Mouse (Mus musculus) thymus, adult 2 months (tissue): ENCODE results near the gene Rimklb. TPM values are rescaled to one million over a fixed set of nuclear protein-coding genes. Genes with fewer than 3 reads are reported as not detected.
"Not testable (repeated sequence)": the region's sequence is repeated elsewhere in the genome, so short reads cannot be mapped to it uniquely, and the experiment has no call there.

Source experiments
- DNase-seq: peaks from one replicate; pipeline ENCODE4 v3.0.0; 2021
- H3K27ac ChIP-seq: fragments of 200-500 bp; 2 replicates; pipeline ENCODE4 v1.5.1; 2012; ENCODE audit warnings: low read length, control low read depth; ENCODE audit not compliant: control insufficient read depth, insufficient read depth
- H3K27me3 ChIP-seq: fragments of 200-500 bp; 2 replicates; pipeline ENCODE4 v1.6.1; 2012; ENCODE audit warnings: mild to moderate bottlenecking, low read length, moderate library complexity, mixed read lengths; ENCODE audit not compliant: control insufficient read depth, insufficient read depth
- H3K36me3 ChIP-seq: fragments of 200-500 bp; 2 replicates; pipeline ENCODE4 v1.6.1; 2012; ENCODE audit warnings: mild to moderate bottlenecking, low read length, moderate library complexity; ENCODE audit not compliant: control insufficient read depth, insufficient read depth
- H3K4me1 ChIP-seq: fragments of 200-500 bp; replicated peaks from 2 replicates; pipeline ENCODE4 v1.6.1; 2012; ENCODE audit warnings: low read length; ENCODE audit not compliant: control insufficient read depth, insufficient read depth
- H3K4me3 ChIP-seq: fragments of 200-500 bp; 2 replicates; pipeline ENCODE4 v1.5.1; 2012; ENCODE audit warnings: mild to moderate bottlenecking, low read length, control low read depth, moderate library complexity; ENCODE audit not compliant: control insufficient read depth, insufficient read depth
- CTCF ChIP-seq: fragments of 200-500 bp; IDR thresholded peaks from 2 replicates; pipeline ENCODE4 v1.5.1; 2012; ENCODE audit warnings: mild to moderate bottlenecking, control low read depth, low read length, moderate library complexity, borderline replicate concordance; ENCODE audit not compliant: control insufficient read depth, poor library complexity, insufficient read depth; ENCODE audit errors: extremely low read depth
- POLR2A ChIP-seq: fragments of 200-500 bp; IDR thresholded peaks from 2 replicates; pipeline ENCODE4 v1.6.1; 2012; ENCODE audit warnings: mild to moderate bottlenecking, low read length, control low read depth, moderate library complexity; ENCODE audit not compliant: control insufficient read depth, poor library complexity, insufficient read depth; ENCODE audit errors: extremely low read depth
- WGBS: fragments of 180-500 bp; shearing (Covaris S2); methylation state at CpG from one replicate; pipeline ENCODE4 v1.1.7; 2018; 5-methylcytosine and 5-hydroxymethylcytosine counted together
- polyA plus RNA-seq: library from polyadenylated mRNA; depleted of rRNA; stranded (reverse); fragments of >200 nt; gene quantifications from 2 replicates; pipeline ENCODE4 v1.2.3, GENCODE M21; 2012; rRNA removed

The Rimklb gene
- 0.65 and 0.70 TPM in 2 replicates for polyA plus RNA-seq

GRCm38 (mm10) chr6:122498661-122499060 lies at the start of gene Rimklb:
Rimklb (minus strand) TSS chr6:122498761.
- Histone ChIP-seq H3K36me3 (no peaks in the 10 kb centered on the region), H3K4me3 (no peak within 1 kb of the TSS), H3K27ac (no peak within 1 kb of the TSS), H3K27me3 (peaks cover 11% of the 10 kb centered on the region), H3K4me1 (no peaks in the 10 kb centered on the region)
- WGBS, result 79% methylated on average over 5 of the region's 5 CpGs
- TF ChIP-seq POLR2A (no peak), CTCF (no peak)
- no peak for DNase-seq

GRCm38 (mm10) chr6:122545948-122546347 lies 47.4 kb upstream of the Rimklb start:
- no peak for DNase-seq
- no peaks in the 10 kb centered on the region for H3K27me3 ChIP-seq
- no peak overlapping the region for H3K4me3 ChIP-seq
- H3K4me1 ChIP-seq, result no peaks in the 10 kb centered on the region
- TF ChIP-seq POLR2A (no peak), CTCF (no peak)
- no peak overlapping the region for H3K27ac ChIP-seq
- 85% methylated on average over 10 of the region's 10 CpGs for WGBS
- H3K36me3 ChIP-seq, result no peaks in the 10 kb centered on the region

GRCm38 (mm10) chr6:122545289-122545882 lies 46.8 kb upstream of the Rimklb start:
- WGBS, result 64% methylated on average over 9 of the region's 9 CpGs
- Histone ChIP-seq H3K4me3 (no peak overlapping the region), H3K27ac (no peak overlapping the region), H3K36me3 (no peaks in the 10 kb centered on the region), H3K4me1 (no peaks in the 10 kb centered on the region), H3K27me3 (no peaks in the 10 kb centered on the region)
- TF ChIP-seq POLR2A, result no peak
- no peak for TF ChIP-seq CTCF
- no peak for DNase-seq

GRCm38 (mm10) chr6:122544672-122545071 lies 46.1 kb upstream of the Rimklb start:
- no peak for DNase-seq
- Histone ChIP-seq H3K4me1 (no peaks in the 10 kb centered on the region), H3K27me3 (no peaks in the 10 kb centered on the region), H3K27ac (no peak overlapping the region), H3K4me3 (no peak overlapping the region), H3K36me3 (no peaks in the 10 kb centered on the region)
- no peak for TF ChIP-seq CTCF
- no peak for TF ChIP-seq POLR2A
- 88% methylated on average over 1 of the region's 1 CpGs for WGBS

GRCm38 (mm10) chr6:122543574-122543973 lies 45.0 kb upstream of the Rimklb start:
- no peaks in the 10 kb centered on the region for H3K36me3 ChIP-seq
- TF ChIP-seq POLR2A (no peak), CTCF (no peak)
- DNase-seq, result no peak
- no peak overlapping the region for H3K27ac ChIP-seq
- H3K27me3 ChIP-seq, result no peaks in the 10 kb centered on the region
- no peak overlapping the region for H3K4me3 ChIP-seq
- H3K4me1 ChIP-seq, result no peaks in the 10 kb centered on the region
- 93% methylated on average over 5 of the region's 5 CpGs for WGBS

- not testable (repeated sequence) for H3K27ac ChIP-seq, H3K27me3 ChIP-seq, H3K36me3 ChIP-seq, DNase-seq, H3K4me1 ChIP-seq, H3K4me3 ChIP-seq
- 85% methylated on average over 5 of the region's 5 CpGs for WGBS
Measured at GRCm38 (mm10) chr6:122542459-122542858, 43.9 kb upstream of the Rimklb start.

- H3K4me1 ChIP-seq, result no peaks in the 10 kb centered on the region
- WGBS, result 94% methylated on average over 9 of the region's 9 CpGs
- H3K4me3 ChIP-seq, result no peak overlapping the region
- TF ChIP-seq CTCF, result no peak
- no peak for TF ChIP-seq POLR2A
- no peak for DNase-seq
- no peaks in the 10 kb centered on the region for H3K36me3 ChIP-seq
- H3K27me3 ChIP-seq, result no peaks in the 10 kb centered on the region
- no peak overlapping the region for H3K27ac ChIP-seq
Measured at GRCm38 (mm10) chr6:122539564-122539963, 41.0 kb upstream of the Rimklb start.
